Mouse (Mus musculus) heart, embryonic 16.5 days (tissue): Measurements from ENCODE around the gene Cry2. TPM values are rescaled to one million over a fixed set of nuclear protein-coding genes. Genes with fewer than 3 reads are reported as not detected.
A peak's percentile ranks its signal among the peaks of the same experiment; 100 is the strongest.

Source experiments
- ATAC-seq: fragments of 200-750 bp; cut with Nextera tagmentation; replicated peaks from 2 replicates; pipeline ENCODE4 v1.8.0; 2017; ENCODE audit warnings: moderate number of reproducible peaks; ENCODE audit not compliant: insufficient read depth, low FRiP score; ENCODE audit errors: extremely low read depth
- H3K27ac ChIP-seq: fragments of 300-500 bp; sonication (generic); 2 replicates; pipeline ENCODE4 v1.5.1; 2014; ENCODE audit warnings: mild to moderate bottlenecking, low read length, control low read depth, moderate library complexity
- H3K27me3 ChIP-seq: fragments of 300-500 bp; sonication (generic); 2 replicates; pipeline ENCODE4 v1.6.1; 2014; ENCODE audit warnings: low read length, mixed read lengths; ENCODE audit not compliant: control insufficient read depth, insufficient read depth
- H3K36me3 ChIP-seq: fragments of 300-500 bp; sonication (generic); 2 replicates; pipeline ENCODE4 v1.6.1; 2014; ENCODE audit not compliant: control insufficient read depth, insufficient read depth
- H3K4me1 ChIP-seq: fragments of 300-500 bp; sonication (generic); 2 replicates; pipeline ENCODE4 v1.6.1; 2014; ENCODE audit warnings: low read length, mixed read lengths; ENCODE audit not compliant: control insufficient read depth, insufficient read depth
- H3K4me2 ChIP-seq: fragments of 300-500 bp; sonication (generic); 2 replicates; pipeline ENCODE4 v1.6.1; 2014; ENCODE audit warnings: low read depth, mild to moderate bottlenecking, control low read depth, low read length
- H3K4me3 ChIP-seq: fragments of 300-500 bp; sonication (generic); 2 replicates; pipeline ENCODE4 v1.5.1; 2014; ENCODE audit warnings: mild to moderate bottlenecking, control low read depth, low read length
- H3K9ac ChIP-seq: fragments of 300-500 bp; sonication (generic); 2 replicates; pipeline ENCODE4 v1.6.1; 2014; ENCODE audit warnings: low read length, control low read depth
- H3K9me3 ChIP-seq: fragments of 300-500 bp; sonication (generic); replicated peaks from 2 replicates; pipeline ENCODE4 v1.6.1; 2016; ENCODE audit warnings: low read length; ENCODE audit not compliant: control insufficient read depth
- WGBS: fragments of 180-500 bp; shearing (Covaris S2); extraction: QIAGEN DNeasy Blood & Tissue Kit; methylation state at CpG from one replicate; pipeline ENCODE4 v1.1.7; 2014; 5-methylcytosine and 5-hydroxymethylcytosine counted together
- polyA plus RNA-seq: library from polyadenylated mRNA; unstranded; fragments of >200 nt; fragmentation: Nextera tagmentation; extraction: Ambion mirVana; gene quantifications from 2 replicates; pipeline ENCODE4 v1.2.1, GENCODE M21; 2015

Cry2 gene
- polyA plus RNA-seq, 1 experiment from 2014 or later, result 18.4 TPM

- Histone ChIP-seq H3K4me3 (peak overlapping the region; percentile 65), H3K4me2 (peak overlapping the region; percentile 83), H3K27me3 (peaks cover 19% of the 10 kb centered on the region), H3K9ac (no peak overlapping the region; the same call in none of the 2 replicates), H3K4me1 (peaks cover 23% of the 10 kb centered on the region), H3K9me3 (no peaks in the 10 kb centered on the region), H3K27ac (no peak overlapping the region), H3K36me3 (no peaks in the 10 kb centered on the region)
- ATAC-seq, result 0 out of 2 replicates have a peak, but pooled peaks have one; percentile 1
- 10% methylated on average over 10 of the region's 10 CpGs for WGBS
These were observed 44.2 kb downstream of the Cry2 start for GRCm38 (mm10) chr2:92389645-92390044.

- Histone ChIP-seq H3K4me3 (peak overlapping the region; percentile 65), H3K27me3 (peaks cover 18% of the 10 kb centered on the region), H3K4me2 (peak overlapping the region; percentile 83), H3K36me3 (no peaks in the 10 kb centered on the region), H3K9me3 (no peaks in the 10 kb centered on the region), H3K4me1 (peaks cover 23% of the 10 kb centered on the region), H3K27ac (no peak overlapping the region), H3K9ac (peak overlapping the region; percentile 57)
- peak; percentile 79 for ATAC-seq
- WGBS, result under 1% methylated on average over 61 of the region's 62 CpGs
These were observed 44.8 kb downstream of the Cry2 start for GRCm38 (mm10) chr2:92388891-92389641.

- H3K36me3 ChIP-seq, result no peaks in the 10 kb centered on the region
- no peak overlapping the region for H3K27ac ChIP-seq
- peaks cover 9% of the 10 kb centered on the region for H3K27me3 ChIP-seq
- peak overlapping the region; percentile 65 for H3K4me3 ChIP-seq
- peak overlapping the region; percentile 83 for H3K4me2 ChIP-seq
- H3K9me3 ChIP-seq, result no peaks in the 10 kb centered on the region
- H3K4me1 ChIP-seq, result peaks cover 23% of the 10 kb centered on the region
- 49% methylated on average over 3 of the region's 3 CpGs for WGBS
- H3K9ac ChIP-seq, result no peak overlapping the region; the same call in 1 of the 2 replicates
- ATAC-seq, result no peak
These were observed 45.7 kb downstream of the Cry2 start for GRCm38 (mm10) chr2:92388081-92388517.

- Histone ChIP-seq H3K9ac (no peak overlapping the region), H3K36me3 (no peaks in the 10 kb centered on the region), H3K27me3 (peaks cover 6% of the 10 kb centered on the region; the same call in 1 of the 2 replicates), H3K4me2 (no peak overlapping the region), H3K4me3 (no peak overlapping the region), H3K9me3 (no peaks in the 10 kb centered on the region), H3K4me1 (peaks cover 23% of the 10 kb centered on the region), H3K27ac (no peak overlapping the region)
- WGBS, result 80% methylated on average over 4 of the region's 4 CpGs
- ATAC-seq, result no peak
These were observed 46.2 kb downstream of the Cry2 start for GRCm38 (mm10) chr2:92387646-92388045.

GRCm38 (mm10) chr2:92386821-92387570 is 46.8 kb downstream of the Cry2 start:
- 89% methylated on average over 30 of the region's 30 CpGs for WGBS
- Histone ChIP-seq H3K27me3 (peaks cover 6% of the 10 kb centered on the region; the same call in 1 of the 2 replicates), H3K9ac (no peak overlapping the region), H3K4me1 (peaks cover 19% of the 10 kb centered on the region), H3K36me3 (no peaks in the 10 kb centered on the region), H3K4me2 (no peak overlapping the region), H3K9me3 (no peaks in the 10 kb centered on the region), H3K4me3 (no peak overlapping the region), H3K27ac (no peak overlapping the region)
- ATAC-seq, result no peak

GRCm38 (mm10) chr2:92385113-92386051 is 48.5 kb downstream of the Cry2 start:
- H3K27me3 ChIP-seq, result 0 out of 2 replicates have a peak, but pooled peaks cover 4% of the 10 kb centered on the region
- no peak overlapping the region for H3K9ac ChIP-seq
- peaks cover 14% of the 10 kb centered on the region for H3K4me1 ChIP-seq
- no peak overlapping the region for H3K27ac ChIP-seq
- 0 out of 2 replicates have a peak, but pooled peaks cover 3% of the 10 kb centered on the region for H3K36me3 ChIP-seq
- WGBS, result 66% methylated on average over 22 of the region's 22 CpGs
- H3K9me3 ChIP-seq, result no peaks in the 10 kb centered on the region
- ATAC-seq, result no peak
- H3K4me2 ChIP-seq, result no peak overlapping the region
- H3K4me3 ChIP-seq, result no peak overlapping the region

GRCm38 (mm10) chr2:92384101-92384500 is 49.7 kb downstream of the Cry2 start:
- ATAC-seq, result no peak
- Histone ChIP-seq H3K4me1 (peaks cover 8% of the 10 kb centered on the region), H3K4me3 (no peak overlapping the region), H3K9ac (no peak overlapping the region), H3K27me3 (0 out of 2 replicates have a peak, but pooled peaks cover 4% of the 10 kb centered on the region), H3K27ac (no peak overlapping the region), H3K36me3 (0 out of 2 replicates have a peak, but pooled peaks cover 5% of the 10 kb centered on the region), H3K4me2 (no peak overlapping the region), H3K9me3 (no peaks in the 10 kb centered on the region)
- WGBS, result 74% methylated on average over 4 of the region's 4 CpGs

- ATAC-seq, result no peak
- 85% methylated on average over 4 of the region's 4 CpGs for WGBS
- H3K27ac ChIP-seq, result no peak overlapping the region
These were observed 51.1 kb downstream of the Cry2 start for GRCm38 (mm10) chr2:92382759-92383158.

More at GRCm38 (mm10) chr2:92382759-92383158, 51.1 kb downstream of the Cry2 start:
- H3K4me3 ChIP-seq, result no peak overlapping the region
- no peak overlapping the region for H3K9ac ChIP-seq
- H3K27me3 ChIP-seq, result 0 out of 2 replicates have a peak, but pooled peaks cover 3% of the 10 kb centered on the region
- H3K36me3 ChIP-seq, result peaks cover 10% of the 10 kb centered on the region; the same call in 1 of the 2 replicates
- H3K4me1 ChIP-seq, result no peaks in the 10 kb centered on the region
- H3K4me2 ChIP-seq, result no peak overlapping the region
- H3K9me3 ChIP-seq, result no peaks in the 10 kb centered on the region
